Mouse (Mus musculus) erythroblast, embryonic 14.5 days (primary cell): Measurements from ENCODE around the gene Tinf2. TPM values are rescaled to one million over a fixed set of nuclear protein-coding genes. Genes with fewer than 3 reads are reported as not detected.

ENCODE experiments used
- H3K27me3 ChIP-seq: 2 replicates; pipeline ENCODE4 v1.6.1; 2012; ENCODE audit warnings: inconsistent platforms; ENCODE audit not compliant: control insufficient read depth
- H3K36me3 ChIP-seq: 2 replicates; pipeline ENCODE4 v1.6.1; 2012; ENCODE audit warnings: mild to moderate bottlenecking, inconsistent platforms; ENCODE audit not compliant: control insufficient read depth
- H3K4me1 ChIP-seq: 2 replicates; pipeline ENCODE4 v1.6.1; 2012; ENCODE audit warnings: inconsistent platforms; ENCODE audit not compliant: control insufficient read depth
- H3K4me3 ChIP-seq: replicated peaks from 2 replicates; pipeline ENCODE3; 2012; ENCODE audit warnings: moderate library complexity, mild to moderate bottlenecking, inconsistent platforms
- H3K9me3 ChIP-seq: 2 replicates; pipeline ENCODE4 v1.6.1; 2012; ENCODE audit warnings: low read length, inconsistent platforms, mixed read lengths; ENCODE audit not compliant: control insufficient read depth
- GATA1 ChIP-seq: IDR thresholded peaks from 2 replicates; pipeline ENCODE4 v1.6.1; 2012; ENCODE audit warnings: low read length, inconsistent platforms, mixed read lengths
- TAL1 ChIP-seq: IDR thresholded peaks from 3 replicates; pipeline ENCODE4 v1.6.1; 2012; ENCODE audit warnings: low read length, inconsistent platforms, mixed read lengths
- polyA plus RNA-seq: library from polyadenylated mRNA; stranded (reverse); fragments of >175 nt; gene quantifications from 2 replicates; pipeline ENCODE4 v1.2.3, GENCODE M21; 2012

Gene Tinf2
- 3.6 and 4.0 TPM in 2 replicates for polyA plus RNA-seq

DNA sequence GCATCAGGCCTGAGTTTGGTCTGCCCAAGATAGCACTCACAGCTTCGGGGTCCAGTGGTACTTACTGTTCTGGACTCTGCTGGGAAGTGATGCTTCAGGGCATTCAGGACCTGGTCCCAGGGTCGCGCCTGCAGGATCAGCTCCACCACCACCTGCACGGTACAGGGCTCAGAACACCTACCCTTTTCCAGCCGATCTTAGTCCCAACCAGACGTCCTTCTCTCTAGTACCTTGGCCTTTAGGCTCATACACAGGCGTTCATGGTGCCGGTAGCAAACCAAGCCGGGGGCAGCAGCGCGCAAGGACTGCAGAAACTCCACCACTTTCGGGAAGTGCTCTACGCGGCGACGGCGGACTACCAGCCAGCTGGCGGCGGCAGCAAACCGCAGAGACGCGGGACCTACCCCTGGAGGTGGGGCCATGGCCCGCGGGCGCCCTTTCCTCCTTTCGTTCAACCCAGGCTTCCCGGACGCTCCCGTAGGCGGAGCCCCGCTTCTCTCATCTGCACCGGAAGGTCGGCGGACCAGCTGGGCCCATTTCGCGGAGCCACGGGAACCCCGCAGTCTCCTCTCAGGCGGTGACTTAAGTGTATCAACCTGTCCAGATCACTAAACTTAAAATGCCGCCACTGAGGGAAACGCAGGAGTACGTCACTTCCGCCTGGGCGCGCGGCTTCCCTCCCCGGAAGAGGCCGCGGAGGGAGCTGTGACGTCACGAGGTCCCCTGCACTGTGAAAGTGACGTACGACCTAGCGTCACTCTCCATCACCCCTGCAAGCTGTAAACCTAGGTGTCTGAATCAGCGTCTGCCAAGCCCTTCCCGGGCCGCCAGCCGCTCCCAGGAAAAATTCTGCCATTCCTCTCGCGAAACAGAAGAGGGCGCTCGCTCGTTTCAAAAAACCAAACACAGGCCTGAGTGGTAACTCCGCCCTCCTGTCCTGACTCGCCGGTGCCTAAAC, at the start of gene Tinf2:
TSS of gene Tinf2 (minus strand) at position 661 of the 958 bp plus-strand sequence.
- no peak for TF ChIP-seq TAL1
- no peak for TF ChIP-seq GATA1
- H3K27me3 ChIP-seq: peaks cover 3% of the 10 kb centered on the region; the same call in 1 of the 2 replicates
- peak within 1 kb of the TSS; percentile 80 for H3K4me3 ChIP-seq
- no peaks in the 10 kb centered on the region for H3K9me3 ChIP-seq
- H3K4me1 ChIP-seq: peaks cover 31% of the 10 kb centered on the region
- peaks cover 47% of the 10 kb centered on the region for H3K36me3 ChIP-seq

DNA sequence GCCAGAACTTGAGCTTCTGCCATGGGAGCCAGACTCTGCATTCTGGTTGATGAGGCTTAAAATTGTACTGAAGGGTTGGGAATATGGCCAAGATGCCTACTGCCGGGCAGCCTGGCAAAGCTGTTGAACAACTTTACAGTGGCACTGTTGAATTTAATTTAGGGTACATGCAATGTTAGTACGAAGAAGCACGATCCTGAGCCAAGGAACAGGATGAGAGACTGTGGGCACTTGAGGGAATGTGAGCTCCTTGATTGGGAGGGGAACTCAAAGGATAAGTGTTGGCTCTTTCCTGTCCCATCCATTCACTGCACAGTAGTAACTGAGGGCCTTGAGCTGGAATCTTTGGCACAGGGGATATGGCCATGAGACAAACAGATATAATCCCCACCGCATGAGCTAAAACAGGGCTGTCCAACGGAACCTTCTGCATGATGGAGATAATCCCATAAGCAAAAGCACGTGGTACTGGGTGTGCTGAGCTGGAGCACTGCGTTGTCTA, 49.0 kb upstream of the Tinf2 start:
- H3K9me3 ChIP-seq: no peaks in the 10 kb centered on the region
- H3K4me1 ChIP-seq: peaks cover 3% of the 10 kb centered on the region; the same call in 1 of the 2 replicates
- TF ChIP-seq GATA1: no peak
- no peak for TF ChIP-seq TAL1
- H3K4me3 ChIP-seq: no peak overlapping the region
- peaks cover 9% of the 10 kb centered on the region for H3K27me3 ChIP-seq
- no peaks in the 10 kb centered on the region for H3K36me3 ChIP-seq

DNA sequence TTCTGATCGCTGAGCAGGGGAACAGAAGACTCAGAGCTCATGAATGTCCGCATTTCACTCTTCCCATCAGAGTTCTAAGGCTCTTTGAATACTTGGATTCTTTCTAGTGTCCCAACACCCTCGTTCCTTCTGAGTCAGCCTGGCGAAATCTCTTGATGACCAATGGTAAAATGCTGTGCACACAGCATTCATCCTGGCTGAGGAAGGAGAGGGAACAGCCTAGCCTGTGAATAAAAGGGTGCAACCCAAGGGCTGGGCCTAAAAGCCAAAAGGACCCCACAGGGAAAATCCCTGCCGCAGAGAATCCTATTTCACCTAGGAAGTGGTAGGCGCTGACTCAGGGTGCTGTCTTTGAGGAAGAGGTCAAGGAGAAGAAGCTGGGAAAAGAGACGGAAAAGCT, 48.5 kb upstream of the Tinf2 start:
- peaks cover 3% of the 10 kb centered on the region; the same call in 1 of the 2 replicates for H3K4me1 ChIP-seq
- H3K27me3 ChIP-seq: peaks cover 9% of the 10 kb centered on the region
- H3K36me3 ChIP-seq: no peaks in the 10 kb centered on the region
- no peak overlapping the region for H3K4me3 ChIP-seq
- no peak for TF ChIP-seq GATA1
- no peak for TF ChIP-seq TAL1
- no peaks in the 10 kb centered on the region for H3K9me3 ChIP-seq

DNA sequence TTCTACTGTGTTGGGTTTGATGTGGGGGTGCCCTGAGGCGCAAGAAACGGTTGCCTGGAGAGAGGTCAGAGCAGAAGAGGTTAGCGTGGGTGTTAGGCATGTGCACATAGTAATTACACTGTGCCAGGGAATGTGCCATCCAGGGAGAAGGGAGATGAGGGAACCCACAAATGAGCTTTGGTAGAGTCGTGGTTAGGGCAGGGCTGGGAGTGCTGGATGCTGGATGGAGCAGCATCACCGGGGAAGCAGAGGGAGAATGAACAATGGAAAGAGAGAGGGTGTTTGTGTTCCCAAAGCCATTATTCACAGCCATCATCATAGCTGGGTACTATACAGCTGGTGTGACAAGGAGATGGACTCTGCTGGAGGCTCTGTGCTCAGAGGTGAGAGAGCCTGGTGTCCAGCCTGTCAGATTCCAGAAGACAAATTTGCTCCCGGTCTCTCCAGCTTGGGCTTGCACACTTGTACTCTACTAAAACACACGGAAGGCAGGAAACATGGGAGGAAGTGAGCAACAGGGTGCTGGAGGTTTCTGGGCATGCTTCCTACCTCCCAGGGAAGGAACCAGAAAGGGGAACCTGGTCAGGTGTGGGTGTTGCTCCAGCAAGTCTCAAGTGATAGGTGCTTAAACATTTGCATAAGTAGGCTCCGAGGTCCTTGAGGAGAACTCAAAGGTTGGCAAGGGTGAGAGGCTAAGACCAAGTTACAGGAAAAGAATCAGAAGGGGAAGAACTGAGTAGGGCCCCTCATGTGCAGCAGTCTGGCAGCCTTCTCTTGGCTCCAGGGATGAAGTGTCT, 46.5 kb upstream of the Tinf2 start:
- Histone ChIP-seq H3K4me1 (peaks cover 20% of the 10 kb centered on the region), H3K4me3 (no peak overlapping the region), H3K9me3 (no peaks in the 10 kb centered on the region), H3K36me3 (no peaks in the 10 kb centered on the region), H3K27me3 (peaks cover 6% of the 10 kb centered on the region)
- no peak for TF ChIP-seq GATA1
- TF ChIP-seq TAL1: no peak

DNA sequence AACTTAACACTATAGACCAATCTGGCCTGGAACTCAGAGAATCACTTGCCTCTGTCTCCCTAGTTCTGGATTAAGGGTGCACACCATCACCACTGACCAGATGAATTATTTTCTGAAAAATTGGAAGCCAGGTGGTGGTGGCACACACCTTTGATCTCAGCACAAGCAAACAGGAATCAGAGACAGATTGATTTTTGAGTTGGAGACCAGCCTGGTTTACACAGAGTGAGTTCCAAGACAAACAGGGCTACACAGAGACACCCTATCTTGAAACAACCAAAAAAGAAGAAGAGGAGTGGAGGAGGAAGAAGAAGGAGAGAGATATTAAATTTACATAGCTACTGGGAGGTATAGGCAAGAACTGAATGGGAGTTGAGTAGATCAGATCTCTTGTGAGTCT, 44.6 kb upstream of the Tinf2 start:
- Histone ChIP-seq H3K4me3 (no peak overlapping the region), H3K4me1 (peaks cover 37% of the 10 kb centered on the region), H3K9me3 (no peaks in the 10 kb centered on the region), H3K27me3 (peaks cover 6% of the 10 kb centered on the region), H3K36me3 (no peaks in the 10 kb centered on the region)
- no peak for TF ChIP-seq GATA1
- TF ChIP-seq TAL1: no peak

DNA sequence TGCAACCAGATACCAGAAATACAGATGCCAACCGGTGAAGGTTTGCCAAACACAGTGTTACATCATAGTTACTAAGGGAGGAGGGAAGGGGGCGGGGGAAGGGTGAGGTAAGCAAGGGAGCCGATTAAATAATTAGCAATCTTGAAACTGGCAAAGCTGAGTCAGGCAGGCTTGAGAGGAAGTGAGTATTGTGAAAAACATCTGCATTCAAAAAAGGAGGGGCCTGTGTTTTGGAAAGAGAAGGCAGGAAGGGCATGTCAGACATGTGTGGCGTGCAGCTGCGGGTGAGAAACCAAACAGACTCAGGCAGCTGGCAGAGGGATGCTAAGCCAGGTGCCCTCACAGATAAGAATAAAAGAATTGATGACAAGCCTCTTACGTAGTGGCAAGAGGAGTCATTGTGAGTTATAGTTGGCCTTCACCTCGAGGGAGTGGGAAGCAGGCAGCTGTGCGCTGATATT, 42.8 kb upstream of the Tinf2 start:
- H3K4me3 ChIP-seq: no peak overlapping the region
- H3K4me1 ChIP-seq: peaks cover 40% of the 10 kb centered on the region

DNA sequence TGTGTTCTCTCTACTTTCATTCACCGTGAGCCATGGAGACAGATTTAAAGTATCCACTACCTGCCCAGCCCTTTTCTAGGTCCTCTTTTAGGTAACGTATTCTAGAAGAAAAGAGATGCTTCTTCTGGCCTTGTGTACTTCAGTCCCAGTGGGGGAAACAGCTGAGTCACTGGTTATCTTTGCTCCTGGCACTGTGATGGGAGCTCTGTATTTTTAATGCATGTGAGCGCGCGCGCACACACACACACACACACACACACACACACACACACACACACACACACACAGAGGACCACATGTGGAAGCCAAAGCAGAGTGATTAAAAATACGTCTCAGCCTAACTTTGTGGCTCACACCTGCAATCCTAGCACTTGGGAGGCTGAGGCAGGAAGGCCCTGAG, 41.8 kb upstream of the Tinf2 start:
- H3K27me3 ChIP-seq: peaks cover 6% of the 10 kb centered on the region
- H3K36me3 ChIP-seq: peaks cover 13% of the 10 kb centered on the region
- H3K4me3 ChIP-seq: no peak overlapping the region
- no peaks in the 10 kb centered on the region for H3K9me3 ChIP-seq
- TF ChIP-seq TAL1 (no peak), GATA1 (no peak)
- peaks cover 40% of the 10 kb centered on the region for H3K4me1 ChIP-seq

More for the DNA sequence above, 42.8 kb upstream of the Tinf2 start:
- Histone ChIP-seq H3K36me3 (peaks cover 3% of the 10 kb centered on the region), H3K9me3 (no peaks in the 10 kb centered on the region), H3K27me3 (peaks cover 6% of the 10 kb centered on the region)
- no peak for TF ChIP-seq TAL1
- TF ChIP-seq GATA1: no peak

DNA sequence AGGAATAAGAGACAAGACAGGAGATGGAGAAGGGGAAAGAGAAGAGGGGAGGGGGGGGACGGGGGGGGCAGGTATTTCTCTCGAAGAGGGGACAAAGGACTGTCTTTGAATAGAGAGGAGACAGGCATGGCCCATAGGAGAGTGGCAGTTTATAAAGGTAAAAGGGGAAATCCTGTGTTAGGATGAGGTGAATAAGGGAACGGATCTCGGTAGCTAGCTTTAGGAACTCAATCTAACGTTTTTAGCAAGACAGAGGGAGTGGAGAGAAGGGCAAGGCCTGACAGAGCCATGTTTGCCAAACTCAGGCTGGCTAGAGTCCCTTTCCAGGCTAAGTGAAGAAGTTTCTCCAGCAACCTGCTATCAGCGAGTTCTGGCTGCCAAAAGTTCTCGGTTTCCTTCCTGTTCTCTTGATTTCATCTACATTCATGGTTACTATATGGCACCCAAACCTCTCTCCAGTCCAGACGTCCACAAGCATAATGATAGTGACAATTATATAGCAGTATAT, 40.9 kb upstream of the Tinf2 start:
- Histone ChIP-seq H3K4me3 (peak overlapping the region; percentile 76), H3K36me3 (peaks cover 19% of the 10 kb centered on the region), H3K4me1 (peaks cover 40% of the 10 kb centered on the region), H3K27me3 (no peaks in the 10 kb centered on the region), H3K9me3 (no peaks in the 10 kb centered on the region)
- no peak for TF ChIP-seq TAL1
